14 mouse cellular contexts compared by ENCODE assay signal in genomic region chr10:30840824-30841223, GRCm38 (mm10). TPM values are rescaled to one million over a fixed set of nuclear protein-coding genes. Genes with fewer than 3 reads are reported as not detected.
A peak's percentile ranks its signal among the peaks of the same experiment; 100 is the strongest.
DNase-seq lines count a peak whose midpoint lies in the region; ATAC-seq and TF ChIP-seq lines count a peak whose summit lies in the region.
"Had no signal": no experiment of that assay in that cellular context is flagged by ENCODE, and none has a peak within 500 bp of the region (broad histone marks: within the 10 kb centered on the region; RNA-seq: fewer than 3 reads in every experiment).

No protein-coding gene starts in this region.

- peak overlapping the region; percentile 96 for H3K9ac ChIP-seq in heart, embryonic 14.5 days (ENCODE audit: low read length)
- H3K9ac ChIP-seq in midbrain, embryonic 13.5 days (replicated peaks), result no peak overlapping the region
- H3K9ac ChIP-seq: liver, embryonic 12.5 days had no signal

- no peaks in the 10 kb centered on the region for H3K27me3 ChIP-seq in heart, embryonic 14.5 days (ENCODE audit: control insufficient read depth, insufficient read depth, low read length)
- H3K27me3 ChIP-seq in midbrain, embryonic 13.5 days, result peaks cover 53% of the 10 kb centered on the region

- no peak for TF ChIP-seq CTCF in cortical plate, adult 2 months (IDR thresholded peaks at IDR 0.05; ENCODE audit: extremely low read depth, insufficient read depth, low read length)

- 31% methylated on average over 5 of the region's 5 CpGs for WGBS in heart, embryonic 14.5 days
- WGBS in midbrain, embryonic 13.5 days, result 81% methylated on average over 5 of the region's 5 CpGs

- TF ChIP-seq POLR2A in cortical plate, adult 2 months (IDR thresholded peaks at IDR 0.05; ENCODE audit: extremely low read depth, insufficient read depth, low read length), result no peak

- H3K4me2 ChIP-seq in heart, embryonic 14.5 days (ENCODE audit: low read length), result peak overlapping the region; percentile 81
- peak overlapping the region; percentile 85 for H3K4me2 ChIP-seq in midbrain, embryonic 13.5 days (replicated peaks)
- H3K4me2 ChIP-seq: liver, embryonic 12.5 days had no signal

- H3K4me1 ChIP-seq in heart, embryonic 14.5 days (ENCODE audit: control insufficient read depth in 2 of 2, insufficient read depth in 2 of 2, low read length in 2 of 2), result peaks cover 3 to 10% of the 10 kb centered on the region in 2 experiments
- no peaks in the 10 kb centered on the region for H3K4me1 ChIP-seq in cortical plate, adult 2 months (ENCODE audit: control insufficient read depth, insufficient read depth, low read length)
- peaks cover 29% of the 10 kb centered on the region for H3K4me1 ChIP-seq in midbrain, embryonic 13.5 days (replicated peaks)

- ATAC-seq in heart, embryonic 14.5 days (ENCODE audit: insufficient number of reproducible peaks, insufficient read depth, low FRiP score, low read depth), result no peak
- no peak for ATAC-seq in midbrain, embryonic 13.5 days
- ATAC-seq: liver, embryonic 12.5 days had no signal

- peak overlapping the region; percentile 85 to 87 for H3K4me3 ChIP-seq in heart, embryonic 14.5 days (ENCODE audit: control insufficient read depth in 1 of 2, insufficient read depth in 1 of 2, low read depth in 1 of 2, low read length in 2 of 2)
- 0 out of 2 replicates have a peak overlapping the region, but pooled peaks have one; percentile 5 for H3K4me3 ChIP-seq in cortical plate, adult 2 months (ENCODE audit: insufficient read depth, low read length)
- H3K4me3 ChIP-seq in midbrain, embryonic 13.5 days (replicated peaks), result peak overlapping the region; percentile 52; the same call in 1 of the 2 replicates
- H3K4me3 ChIP-seq: liver, embryonic 12.5 days; myocyte had no signal

- H3K36me3 ChIP-seq in heart, embryonic 14.5 days (ENCODE audit: control insufficient read depth, insufficient read depth, low read length), result peaks cover 35% of the 10 kb centered on the region
- no peaks in the 10 kb centered on the region for H3K36me3 ChIP-seq in midbrain, embryonic 13.5 days
- H3K36me3 ChIP-seq: liver, embryonic 12.5 days had no signal

- intact Hi-C loops in heart, postnatal 36 days (cut with DNase I), result loop anchor here (5.0 kb wide), 1 partner anchor 34 kb away; no protein-coding TSS in a partner anchor

- no peaks in the 10 kb centered on the region for H3K9me3 ChIP-seq in heart, embryonic 14.5 days (ENCODE audit: control insufficient read depth, low read length)
- no peaks in the 10 kb centered on the region for H3K9me3 ChIP-seq in midbrain, embryonic 13.5 days
- H3K9me3 ChIP-seq: liver, embryonic 12.5 days had no signal

- no peak for DNase-seq in heart, postnatal 36 days
- peak; percentile 20 for DNase-seq in Muller cell, postnatal 12 days (ENCODE audit: inconsistent ontology term)
- no peak for DNase-seq in spleen, postnatal 14 days (ENCODE audit: low spot score in 2 of 2)
- DNase-seq in embryo, embryonic 10 days (ENCODE audit: low spot score), result no peak
- DNase-seq: cerebellum, postnatal 25 days; kidney, postnatal 14 days; lung, postnatal 4 days; thymus, postnatal 36 days had no signal

- H3K27ac ChIP-seq in heart, embryonic 14.5 days (replicated peaks in 1 of 2; ENCODE audit: control insufficient read depth in 1 of 2, insufficient read depth in 1 of 2, low read depth in 2 of 2, low read length in 2 of 2), result peak overlapping the region; percentile 87 to 94
- H3K27ac ChIP-seq in cortical plate, adult 2 months (ENCODE audit: insufficient read depth, low read length), result no peak overlapping the region
- H3K27ac ChIP-seq in midbrain, embryonic 13.5 days, result no peak overlapping the region
- H3K27ac ChIP-seq: liver, embryonic 12.5 days had no signal

RNA-seq across cellular contexts. Expression of gene Hey2, which starts 1.8 kb away (rescaled TPM):
- polyA plus RNA-seq in heart, embryonic 14.5 days (2014; fragmentation: Nextera tagmentation; extraction: Ambion mirVana), result 36.2 and 38.0 TPM in 2 replicates
- total RNA-seq in heart, postnatal 36 days (2021), result 1 to 10 TPM; 6.2 to 6.7 TPM
- polyA plus RNA-seq in cortical plate, adult 2 months (2012; rRNA removed), result 5.6 and 6.7 TPM in 2 replicates
- 3.3 and 3.6 TPM in 2 replicates for polyA plus RNA-seq in midbrain, embryonic 13.5 days (2015; fragmentation: Nextera tagmentation; extraction: Ambion mirVana)
- total RNA-seq: granulocyte monocyte progenitor cell, adult 5-6 weeks had no signal

RNA-seq across cellular contexts. Expression of gene Ncoa7, which starts 37.7 kb away (rescaled TPM):
- polyA plus RNA-seq in heart, embryonic 14.5 days (2014; fragmentation: Nextera tagmentation; extraction: Ambion mirVana), result 8.3 and 9.4 TPM in 2 replicates
- total RNA-seq in heart, postnatal 36 days (2021), result 1 to 10 TPM; 4.1 to 4.2 TPM
- polyA plus RNA-seq in cortical plate, adult 2 months (2012; rRNA removed), result 47.2 and 49.9 TPM in 2 replicates
- 11.3 and 11.9 TPM in 2 replicates for polyA plus RNA-seq in midbrain, embryonic 13.5 days (2015; fragmentation: Nextera tagmentation; extraction: Ambion mirVana)

Comparison
In these comparisons a context has a peak if more than half of its experiments do, and no peak if none do; other contexts are left out.
1. H3K27ac ChIP-seq: peak in heart, embryonic 14.5 days (2 of 2); none in cortical plate, adult 2 months (single experiment) and midbrain, embryonic 13.5 days (single experiment).
2. H3K4me3 ChIP-seq: peak in every context shown above with its lines; median percentile 86 in heart, embryonic 14.5 days; 52 in midbrain, embryonic 13.5 days; 5 in cortical plate, adult 2 months.